Mouse (Mus musculus) erythroblast, adult 5-6 weeks (primary cell): Measurements from ENCODE around the gene Serbp1. TPM values are rescaled to one million over a fixed set of nuclear protein-coding genes. Genes with fewer than 3 reads are reported as not detected.
"Not testable (repeated sequence)": the region's sequence is repeated elsewhere in the genome, so short reads cannot be mapped to it uniquely, and the experiment has no call there.

Experiments
- ATAC-seq: replicated peaks from 2 replicates; pipeline ENCODE4 v1.8.0; 2016; ENCODE audit warnings: moderate number of reproducible peaks, mild to moderate bottlenecking, moderate TSS enrichment, inconsistent platforms; ENCODE audit not compliant: poor library complexity, low FRiP score, severe bottlenecking
- total RNA-seq, 2 experiments: library from RNA; stranded (forward) in 1 of 2; stranded (reverse) in 1 of 2; fragments of 150-400 nt in 1 of 2; fragments of 200-764, 138-1000 nt in 1 of 2; gene quantifications; 2 replicates each; pipeline versions ENCODE4 v1.2.3 to v1.2.4; 2015 to 2017; ENCODE audit warnings: low replicate concordance in 2 of 2

Gene Serbp1
- total RNA-seq (2015; ENCODE audit: low replicate concordance), result 288 and 330 TPM in 2 replicates
- total RNA-seq (2017; ENCODE audit: low replicate concordance), result 416 and 434 TPM in 2 replicates

DNA sequence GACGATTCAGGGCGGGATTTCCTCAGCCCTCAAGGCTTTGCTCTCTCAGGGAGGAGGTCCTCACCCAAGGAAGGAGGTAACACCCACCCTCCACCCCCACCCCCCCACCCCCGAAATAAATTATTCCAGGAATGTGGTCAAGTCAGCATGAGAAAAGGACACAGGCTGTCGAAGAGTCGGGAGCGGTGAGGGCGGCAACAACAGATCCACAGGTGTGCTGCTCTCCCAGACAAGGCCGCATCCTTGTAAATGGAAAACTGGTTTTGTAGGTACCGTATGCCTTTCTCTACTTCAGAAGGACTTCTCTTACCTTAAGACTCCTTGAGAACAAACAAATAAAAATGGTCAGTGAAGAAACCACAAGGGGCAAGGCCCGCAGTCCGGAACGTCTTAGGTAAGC, at the start of gene Serbp1:
Gene Serbp1, plus strand, starts transcription at position 200 of the 400 bp plus-strand sequence.
- no peak for ATAC-seq

DNA sequence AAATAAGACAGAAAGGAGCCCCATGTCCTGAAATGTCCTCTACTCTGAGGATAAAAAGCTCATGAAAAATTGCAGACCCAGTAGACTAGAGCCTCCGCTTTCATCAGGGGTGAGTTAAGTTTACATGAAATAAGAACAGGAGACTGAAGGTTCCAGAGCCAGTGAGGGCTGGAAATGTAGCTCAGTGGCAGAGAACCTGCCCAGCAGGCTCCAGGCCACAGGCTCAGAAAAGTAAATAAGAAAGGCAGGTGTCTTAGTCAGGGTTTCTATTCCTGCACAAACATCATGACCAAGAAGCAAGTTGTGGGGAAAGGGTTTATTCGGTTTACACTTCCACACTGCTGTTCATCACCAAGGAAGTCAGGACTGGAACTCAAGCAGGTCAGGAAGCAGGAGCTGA, 44.4 kb upstream of the Serbp1 start:
- no peak for ATAC-seq

DNA sequence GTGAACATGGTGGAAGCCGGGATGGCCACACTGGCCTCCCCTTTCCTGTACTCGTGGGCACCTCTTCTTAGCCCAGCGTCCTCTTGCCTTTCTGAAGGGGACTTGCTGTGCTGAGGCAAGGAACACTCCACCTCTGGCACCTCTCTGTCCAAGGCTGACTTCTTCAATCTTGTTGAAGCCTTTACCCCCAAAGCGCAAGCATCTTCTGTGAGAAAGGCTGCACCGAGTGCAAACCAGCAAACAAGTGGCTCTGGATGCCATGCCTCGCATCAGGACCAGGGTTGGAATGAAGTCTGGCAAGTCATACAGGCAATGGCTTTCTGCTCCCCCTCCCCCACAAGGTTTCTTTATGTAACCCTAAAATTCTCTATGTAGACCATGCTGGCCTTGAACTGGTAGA, 43.4 kb upstream of the Serbp1 start:
- ATAC-seq, result no peak

DNA sequence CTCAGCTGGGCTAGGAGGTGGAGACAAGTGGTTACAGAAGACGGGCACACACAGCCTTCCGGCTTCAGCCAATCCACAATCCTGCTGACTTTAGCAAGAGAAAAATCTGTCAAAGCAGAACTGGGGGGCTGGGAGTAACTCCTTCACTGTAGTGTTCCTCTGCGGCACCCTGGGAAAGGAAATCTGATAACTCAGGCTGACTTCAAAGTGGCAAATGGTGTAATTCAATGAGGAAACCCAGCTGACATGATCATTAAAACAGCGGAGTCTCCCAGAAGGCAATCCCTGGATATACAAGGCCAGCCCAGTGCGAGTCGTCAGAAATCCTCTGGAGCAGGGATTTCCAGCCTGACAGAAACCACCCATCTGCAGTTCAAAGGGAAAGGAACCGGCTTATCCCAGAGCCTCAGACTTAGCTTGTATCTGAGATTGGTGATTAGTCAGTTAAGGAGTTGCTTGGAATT, 42.8 kb upstream of the Serbp1 start:
- no peak for ATAC-seq

DNA sequence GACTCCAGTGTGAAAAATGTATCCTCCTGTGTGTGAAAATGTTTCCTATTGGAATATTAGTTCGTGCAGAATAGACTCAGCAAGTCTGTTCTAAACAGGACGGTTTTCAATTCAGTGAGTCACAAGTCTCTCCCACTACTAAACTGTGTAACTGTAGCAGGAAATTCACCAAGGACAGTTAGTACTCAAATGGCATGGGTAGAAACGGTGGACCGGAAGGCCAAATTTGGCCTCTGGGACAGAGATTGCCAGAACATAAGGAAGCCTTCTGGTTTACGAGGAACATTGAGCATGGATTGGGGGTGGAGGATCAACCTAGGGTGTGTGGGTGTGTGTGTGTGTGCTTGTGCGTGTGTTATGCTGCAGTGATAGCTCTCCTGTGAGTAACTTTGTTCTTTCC, 41.2 kb upstream of the Serbp1 start:
- ATAC-seq, result no peak

DNA sequence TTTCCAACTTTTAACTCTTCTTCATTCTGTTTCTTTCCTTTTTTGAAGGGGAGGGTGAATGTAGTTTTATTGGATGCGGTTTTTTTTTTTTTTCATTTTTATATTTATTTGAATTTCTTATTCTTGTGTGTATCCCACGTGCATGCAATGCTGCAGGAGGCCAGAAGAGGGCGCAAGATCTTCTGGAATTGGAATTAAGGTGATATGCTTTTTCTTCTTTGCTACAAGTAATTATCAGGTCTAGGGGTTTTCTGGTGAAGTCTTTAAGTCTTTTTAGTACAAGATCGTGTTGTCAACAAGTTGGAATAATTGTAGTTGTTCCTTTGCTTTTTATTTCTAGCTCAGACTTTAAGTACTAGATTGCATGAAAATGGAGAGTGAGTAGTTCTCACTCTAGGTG, 39.9 kb upstream of the Serbp1 start:
- peak; percentile 66; the same call in 1 of the 2 replicates for ATAC-seq

DNA sequence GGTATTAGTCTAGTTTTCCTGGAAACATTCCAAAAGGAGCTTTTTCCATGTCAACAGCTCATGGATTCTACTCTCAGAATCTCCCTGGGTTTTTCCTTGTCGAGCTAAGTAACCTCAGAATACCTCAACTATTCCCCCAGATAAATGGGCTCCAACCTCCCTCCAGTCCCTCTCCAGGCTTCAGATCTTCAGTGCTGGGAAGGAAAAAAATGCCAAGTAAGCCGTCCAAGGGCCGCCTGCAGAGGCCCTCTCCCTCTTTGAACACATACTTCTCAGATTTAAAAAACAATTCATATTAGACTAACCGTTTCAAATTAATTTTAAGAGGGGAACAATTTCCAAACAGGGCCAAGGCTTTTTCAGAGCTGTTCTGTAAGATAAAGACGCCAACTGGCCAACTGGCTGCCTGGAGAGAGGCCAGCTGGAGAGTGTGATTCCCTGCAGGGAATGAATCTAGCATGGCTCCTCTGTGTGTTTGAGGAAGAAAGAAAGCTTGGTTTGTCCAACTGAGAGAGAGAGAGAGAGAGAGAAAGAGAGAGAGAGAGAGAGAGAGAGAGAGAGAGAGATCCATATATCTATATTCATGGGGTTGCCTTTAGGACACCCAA, 37.2 kb upstream of the Serbp1 start:
- ATAC-seq, result no peak

DNA sequence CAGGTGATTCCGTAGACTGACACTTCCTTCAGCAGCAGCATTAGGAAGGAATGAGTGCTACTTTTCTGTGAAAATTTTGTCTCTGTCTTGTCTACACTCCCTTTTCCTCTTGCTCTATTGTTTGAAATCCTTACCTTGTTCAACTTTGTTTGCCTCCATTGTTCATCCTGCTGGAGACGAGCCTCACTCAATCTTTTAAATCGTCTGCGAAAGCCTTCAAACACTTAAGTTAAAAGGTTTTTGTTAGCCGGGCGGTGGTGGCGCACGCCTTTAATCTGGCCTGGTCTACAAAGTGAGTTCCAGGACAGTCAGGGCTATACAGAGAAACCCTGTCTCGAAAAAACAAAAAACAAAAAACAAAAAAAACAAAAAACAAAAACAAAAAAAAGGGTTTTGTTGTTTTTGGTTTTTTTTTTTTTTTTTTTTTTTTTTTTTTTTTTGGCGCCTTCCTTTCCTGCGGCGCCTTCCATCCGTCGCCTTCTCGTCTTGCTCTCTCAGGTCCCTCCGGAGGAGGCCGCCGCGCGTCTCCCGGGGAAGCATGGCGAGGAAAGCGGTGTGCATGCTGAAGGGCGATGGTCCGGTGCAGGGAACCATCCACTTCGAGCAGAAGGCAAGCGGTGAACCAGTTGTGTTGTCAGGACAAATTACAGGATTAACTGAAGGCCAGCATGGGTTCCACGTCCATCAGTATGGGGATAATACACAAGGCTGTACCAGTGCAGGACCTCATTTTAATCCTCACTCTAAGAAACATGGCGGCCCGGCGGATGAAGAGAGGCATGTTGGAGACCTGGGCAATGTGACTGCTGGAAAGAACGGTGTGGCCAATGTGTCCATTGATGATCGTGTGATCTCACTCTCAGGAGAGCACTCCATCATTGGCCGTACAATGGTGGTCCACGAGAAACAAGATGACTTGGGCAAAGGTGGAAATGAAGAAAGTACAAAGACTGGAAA, 32.6 kb upstream of the Serbp1 start:
- ATAC-seq, result no peak

DNA sequence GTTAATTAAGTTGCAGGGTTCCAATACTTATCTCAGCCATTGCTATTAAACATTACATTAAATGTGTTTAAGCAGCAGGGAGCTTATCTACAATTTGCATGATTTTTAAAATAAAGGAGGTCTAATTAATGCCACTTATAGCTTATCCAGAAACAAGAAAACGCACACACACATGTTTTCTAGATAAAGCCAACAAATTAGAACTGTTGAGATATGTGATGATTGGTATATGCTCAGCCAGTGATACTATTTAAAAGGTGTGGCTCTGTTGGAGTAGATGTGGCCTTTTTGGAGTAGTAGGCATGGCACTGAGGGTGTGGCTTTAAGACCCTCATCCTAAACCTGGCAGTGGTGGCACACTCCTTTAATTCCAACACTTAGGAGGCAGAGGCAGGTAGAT, 25.6 kb upstream of the Serbp1 start:
- no peak for ATAC-seq

DNA sequence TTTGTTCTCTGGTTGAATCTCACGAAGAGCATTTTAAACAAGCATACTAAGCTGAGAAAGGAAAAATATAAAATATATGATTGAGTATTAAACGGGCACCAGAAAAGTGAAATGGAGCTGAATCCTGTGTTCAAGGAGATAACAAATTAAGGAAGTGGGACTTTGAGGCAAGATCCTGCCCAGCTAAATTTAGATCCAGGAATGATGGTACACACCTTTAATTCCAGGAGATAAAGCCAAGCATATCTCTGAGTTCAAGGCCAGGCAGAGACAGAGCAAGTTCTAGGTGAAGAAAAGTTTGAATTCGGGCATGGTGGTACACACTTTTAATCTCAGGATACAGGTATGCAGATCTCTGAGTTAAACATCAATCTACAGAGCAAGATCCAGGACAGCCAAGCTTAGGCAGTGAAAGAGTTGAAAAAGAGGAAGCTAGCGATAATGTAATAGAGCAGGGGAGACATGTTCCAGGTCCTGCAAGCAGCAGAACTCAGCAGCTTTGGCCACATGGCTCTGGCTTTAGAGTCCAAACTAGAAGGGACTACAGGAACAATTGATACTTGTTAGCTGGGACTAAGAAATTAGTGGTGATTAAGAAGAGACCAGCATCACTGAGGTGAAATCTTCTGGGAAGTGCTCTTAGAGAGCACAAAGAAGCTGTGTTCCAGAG, 24.4 kb upstream of the Serbp1 start:
- no peak for ATAC-seq

DNA sequence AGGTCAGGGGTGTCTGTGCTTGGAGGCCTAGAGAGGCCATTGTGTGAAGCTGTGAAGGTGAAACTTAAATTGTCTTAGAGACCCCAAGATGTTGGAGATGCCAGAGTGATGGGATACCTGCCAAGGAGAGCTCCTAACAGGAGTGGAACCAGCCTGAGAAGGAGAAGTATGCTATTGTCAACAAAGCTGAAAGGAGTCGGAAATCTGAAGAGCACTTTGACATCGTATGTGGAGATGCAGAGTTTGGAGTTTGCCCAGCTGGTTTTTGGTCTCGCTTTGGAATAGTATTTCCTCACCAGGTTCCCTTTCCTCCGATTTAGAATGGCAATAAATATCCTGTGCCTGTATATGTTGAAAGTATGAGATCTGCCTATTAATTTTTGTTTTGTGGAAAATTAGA, 20.6 kb upstream of the Serbp1 start:
- no peak for ATAC-seq

DNA sequence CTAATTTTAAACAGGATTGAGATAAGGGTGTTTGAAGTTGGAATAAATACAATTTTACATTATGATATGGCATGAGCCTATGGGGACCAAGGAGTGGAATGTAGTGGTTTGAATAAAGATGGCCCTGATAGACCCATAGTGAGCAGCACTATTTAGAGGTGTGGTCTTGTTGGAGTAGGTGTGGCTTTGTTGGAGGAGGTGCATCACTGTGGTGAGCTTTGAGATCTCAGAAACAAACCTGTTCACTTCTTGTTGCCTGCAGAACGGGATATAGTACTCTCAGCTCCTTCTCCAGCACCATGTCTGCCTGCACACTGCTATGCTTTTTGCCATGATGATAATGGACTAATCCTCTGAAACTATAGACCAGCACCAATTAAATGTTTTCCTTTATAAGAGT, 20.1 kb upstream of the Serbp1 start:
- ATAC-seq, result no peak

DNA sequence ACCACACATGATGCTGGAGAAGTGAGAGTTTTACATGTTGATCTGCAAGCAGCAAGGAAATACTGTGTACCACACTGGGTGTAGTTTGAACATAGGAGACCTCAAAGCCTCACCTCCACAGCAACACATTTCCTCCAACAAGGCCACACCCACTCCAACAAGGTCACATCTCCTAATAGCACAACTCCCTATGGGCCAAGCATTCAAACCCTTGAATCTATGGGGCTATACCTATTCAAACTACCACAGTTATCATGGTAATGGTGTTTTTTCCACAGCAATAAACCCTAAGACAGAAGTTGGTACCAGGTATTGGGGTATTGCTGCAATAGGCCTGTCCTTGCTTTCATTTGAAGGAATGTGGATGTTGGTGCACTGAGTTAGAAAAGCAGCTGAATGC, 19.4 kb upstream of the Serbp1 start:
- no peak for ATAC-seq

DNA sequence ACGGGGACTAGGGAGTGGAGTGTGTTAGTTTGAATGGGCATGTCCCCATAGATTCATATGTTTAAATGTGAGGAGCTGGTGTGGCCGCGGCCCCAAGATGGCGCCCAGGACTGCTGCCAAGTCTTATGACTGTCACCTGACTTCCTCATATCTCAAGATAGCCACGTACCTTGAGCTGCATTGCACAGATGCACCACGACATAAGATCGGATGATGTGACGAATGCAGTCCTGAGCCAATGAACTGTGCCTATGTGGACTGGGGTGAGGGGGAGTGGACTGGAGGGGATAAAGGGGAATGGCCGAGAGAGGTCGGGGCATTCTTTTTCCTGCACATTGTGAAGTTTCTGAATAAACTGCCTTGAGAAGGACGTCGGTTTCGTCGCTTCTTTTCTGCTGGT, 18.0 kb upstream of the Serbp1 start:
- not testable (repeated sequence) for ATAC-seq

DNA sequence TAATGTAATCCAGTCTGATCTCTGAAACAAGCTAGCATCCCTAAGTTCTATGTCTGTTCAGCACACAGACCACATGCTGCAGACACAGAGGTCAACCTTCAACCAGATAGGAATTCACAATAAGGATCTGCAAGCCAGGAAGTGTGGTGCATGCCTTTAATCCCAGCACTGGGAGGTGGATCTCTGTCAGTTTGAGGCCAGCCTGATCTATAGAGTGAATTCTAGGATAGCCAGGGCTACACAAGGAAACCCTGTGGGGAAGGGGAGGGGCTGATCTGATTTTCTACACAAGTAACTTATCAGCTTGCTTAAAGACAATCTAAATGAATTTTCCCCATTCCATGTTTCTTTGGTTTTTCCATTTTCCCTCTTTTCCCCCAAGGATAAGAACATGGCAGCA, 17.2 kb upstream of the Serbp1 start:
- ATAC-seq, result no peak

DNA sequence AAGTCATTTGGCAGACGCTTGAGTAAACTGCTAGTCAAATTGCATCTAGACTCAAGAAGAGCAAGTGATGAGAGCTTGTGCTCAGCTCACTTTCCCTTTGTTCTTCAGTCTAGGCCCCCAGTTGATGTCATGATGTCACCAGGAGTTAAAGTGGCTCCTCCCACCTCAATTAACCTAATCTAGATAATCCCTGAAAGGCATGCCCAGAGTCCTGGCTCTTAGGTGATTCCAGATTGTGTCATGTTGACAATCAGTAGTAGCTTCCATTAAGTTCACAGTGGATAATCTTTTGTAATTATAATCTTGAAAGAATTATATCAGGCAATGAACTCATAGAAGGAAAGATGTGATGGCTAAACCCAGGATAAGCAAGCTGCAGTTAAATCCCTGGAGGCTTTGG, 14.9 kb upstream of the Serbp1 start:
- no peak for ATAC-seq

DNA sequence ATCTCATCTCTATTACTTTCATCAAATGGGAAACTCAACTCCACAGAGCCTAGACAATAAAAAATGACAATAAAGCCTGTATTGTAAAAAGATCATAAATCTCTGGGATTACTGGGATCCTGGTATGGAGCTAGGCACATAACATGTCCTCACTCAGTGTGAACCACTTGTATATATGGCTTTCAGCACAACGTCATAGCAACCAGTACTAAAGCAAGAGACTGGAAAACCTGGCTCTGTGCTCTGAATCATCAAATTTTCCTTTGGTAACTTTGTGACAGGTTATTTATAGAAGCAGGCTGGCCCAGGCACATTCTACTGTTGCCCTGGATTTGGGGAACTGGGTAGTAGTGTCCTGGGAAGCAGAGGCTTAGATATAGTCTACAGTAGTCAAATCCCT, 14.5 kb upstream of the Serbp1 start:
- ATAC-seq, result no peak

DNA sequence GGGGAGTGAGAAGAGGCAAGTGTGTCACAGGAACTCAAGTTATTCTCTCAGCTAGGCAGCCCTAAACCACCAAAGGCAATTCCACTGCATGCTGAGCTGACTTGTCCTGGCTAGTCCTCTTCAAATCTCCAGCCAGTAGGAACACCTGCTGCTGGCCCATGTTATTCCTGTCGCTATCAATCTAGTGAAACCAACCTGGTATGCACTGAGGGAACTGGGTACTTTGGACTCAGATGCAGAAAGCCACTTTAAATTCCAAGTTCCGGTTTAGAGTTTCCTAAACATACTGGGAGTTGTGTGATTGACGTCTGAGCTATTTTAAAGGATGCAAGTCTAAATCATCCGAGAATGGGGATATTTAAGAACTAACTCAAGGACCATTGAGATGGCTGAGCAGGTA, 11.7 kb upstream of the Serbp1 start:
- no peak for ATAC-seq

DNA sequence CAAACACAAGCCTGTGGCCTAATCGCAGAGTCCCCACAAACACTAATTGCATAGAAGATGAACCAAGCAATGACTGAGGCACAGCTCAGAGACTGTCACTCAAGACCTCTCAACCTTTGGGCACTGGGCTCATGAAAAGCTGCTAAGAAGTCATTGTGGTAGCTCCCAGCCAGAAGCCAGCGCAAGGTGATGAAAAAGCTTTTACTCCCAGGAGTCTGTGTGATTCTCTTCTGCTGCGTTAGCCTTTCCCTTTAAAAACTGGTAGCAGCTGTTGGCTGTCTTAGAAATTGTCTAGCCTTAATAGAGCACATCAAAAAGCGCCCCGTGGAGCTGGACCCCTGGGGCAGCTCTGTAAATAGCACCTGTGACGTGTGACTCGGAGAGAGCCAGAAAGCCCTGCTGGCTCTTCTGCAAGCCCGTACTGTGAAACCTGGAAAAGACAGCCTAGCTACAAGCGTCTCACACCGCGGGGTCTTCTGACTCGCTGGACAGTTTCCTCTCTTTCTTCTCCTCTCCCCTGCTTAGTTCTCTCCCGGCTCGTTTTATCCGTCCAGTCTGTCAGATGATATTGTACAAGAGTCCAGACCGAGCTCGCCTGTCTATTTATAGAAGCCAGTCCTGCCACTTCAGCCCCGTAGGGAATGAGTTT, 9.4 kb upstream of the Serbp1 start:
- no peak for ATAC-seq

DNA sequence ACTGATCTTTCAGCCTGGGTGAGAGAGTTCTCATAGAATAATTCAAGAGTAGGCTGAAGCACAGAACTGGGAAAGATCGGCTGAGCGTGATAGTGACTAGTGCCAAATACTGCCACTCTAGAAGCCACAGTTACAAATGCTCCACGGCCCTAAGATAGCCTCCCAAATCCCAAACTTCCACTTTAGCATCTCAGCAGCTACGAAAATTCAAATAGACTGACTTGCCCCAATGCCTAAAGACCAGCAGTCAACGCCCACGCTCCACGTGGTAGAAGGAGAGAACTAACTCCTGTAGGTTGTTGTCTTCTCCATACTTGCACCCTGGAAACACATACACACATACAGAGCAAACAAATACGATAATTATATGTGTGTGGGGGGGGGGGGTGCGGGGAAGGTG, 8.5 kb upstream of the Serbp1 start:
- ATAC-seq, result no peak
